Mouse (Mus musculus) stomach, embryonic 14.5 days (tissue): ENCODE measurements around the gene Kif5c. TPM values are rescaled to one million over a fixed set of nuclear protein-coding genes. Genes with fewer than 3 reads are reported as not detected.

Experiments used
- ATAC-seq: fragments of 200-750 bp; cut with Nextera tagmentation; 2 replicates; pipeline ENCODE4 v1.8.0; 2017; ENCODE audit warnings: low read depth, moderate TSS enrichment; ENCODE audit not compliant: insufficient number of reproducible peaks, insufficient read depth, low FRiP score
- H3K27ac ChIP-seq: fragments of 300-500 bp; sonication (generic); 2 replicates; pipeline ENCODE4 v1.5.1; 2014; ENCODE audit warnings: mild to moderate bottlenecking, low read length, moderate library complexity, mixed read lengths
- H3K27me3 ChIP-seq: fragments of 300-500 bp; sonication (generic); 2 replicates; pipeline ENCODE4 v1.6.1; 2014; ENCODE audit warnings: low read length, control low read depth, mixed read lengths; ENCODE audit not compliant: control insufficient read depth, insufficient read depth
- H3K36me3 ChIP-seq: fragments of 300-500 bp; sonication (generic); 2 replicates; pipeline ENCODE4 v1.6.1; 2014; ENCODE audit warnings: mild to moderate bottlenecking, control low read depth, low read length, moderate library complexity, mixed read lengths; ENCODE audit not compliant: control insufficient read depth, insufficient read depth
- H3K4me1 ChIP-seq: fragments of 300-500 bp; sonication (generic); 2 replicates; pipeline ENCODE4 v1.6.1; 2014; ENCODE audit warnings: low read length, control low read depth, mixed read lengths; ENCODE audit not compliant: control insufficient read depth, insufficient read depth
- H3K4me2 ChIP-seq: fragments of 300-500 bp; sonication (generic); replicated peaks from 2 replicates; pipeline ENCODE4 v1.6.1; 2014; ENCODE audit warnings: low read depth, low read length, control low read depth
- H3K4me3 ChIP-seq: fragments of 300-500 bp; sonication (generic); 2 replicates; pipeline ENCODE4 v1.5.1; 2014; ENCODE audit warnings: low read depth, low read length, control low read depth
- H3K9ac ChIP-seq: fragments of 300-500 bp; sonication (generic); replicated peaks from 2 replicates; pipeline ENCODE4 v1.6.1; 2014; ENCODE audit warnings: low read depth, mild to moderate bottlenecking, control low read depth, low read length, moderate library complexity, mixed read lengths
- H3K9me3 ChIP-seq: fragments of 300-500 bp; sonication (generic); 2 replicates; pipeline ENCODE4 v1.6.1; 2016; ENCODE audit warnings: low read depth, low read length, control low read depth; ENCODE audit not compliant: control insufficient read depth
- WGBS: fragments of 180-500 bp; shearing (Covaris S2); extraction: QIAGEN DNeasy Blood & Tissue Kit; methylation state at CpG from one replicate; pipeline ENCODE4 v1.1.7; 2014; 5-methylcytosine and 5-hydroxymethylcytosine counted together
- polyA plus RNA-seq: library from polyadenylated mRNA; unstranded; fragments of >200 nt; fragmentation: Nextera tagmentation; extraction: Ambion mirVana; gene quantifications from 2 replicates; pipeline ENCODE4 v1.2.1, GENCODE M21; 2014

The Kif5c gene
- polyA plus RNA-seq, 1 experiment from 2014 or later = 11.6 TPM

- Histone ChIP-seq H3K4me3 (no peak overlapping the region), H3K4me1 (no peaks in the 10 kb centered on the region), H3K9me3 (no peaks in the 10 kb centered on the region), H3K27me3 (no peaks in the 10 kb centered on the region), H3K9ac (no peak overlapping the region), H3K4me2 (no peak overlapping the region), H3K27ac (no peak overlapping the region), H3K36me3 (no peaks in the 10 kb centered on the region)
- no peak for ATAC-seq
These were observed 42.2 kb downstream of the Kif5c start for GRCm38 (mm10) chr2:49661348-49661747.

GRCm38 (mm10) chr2:49661872-49662271 is 42.8 kb downstream of the Kif5c start:
- WGBS = 72% methylated on average over 3 of the region's 3 CpGs
- Histone ChIP-seq H3K9ac (no peak overlapping the region), H3K27me3 (no peaks in the 10 kb centered on the region), H3K4me1 (no peaks in the 10 kb centered on the region), H3K4me3 (no peak overlapping the region), H3K27ac (no peak overlapping the region), H3K9me3 (no peaks in the 10 kb centered on the region), H3K36me3 (no peaks in the 10 kb centered on the region), H3K4me2 (no peak overlapping the region)
- no peak for ATAC-seq

GRCm38 (mm10) chr2:49671753-49672500 is 52.8 kb downstream of the Kif5c start:
- no peak for ATAC-seq
- no peak overlapping the region for H3K9ac ChIP-seq
- H3K27ac ChIP-seq = no peak overlapping the region
- no peak overlapping the region for H3K4me3 ChIP-seq
- H3K36me3 ChIP-seq = no peaks in the 10 kb centered on the region
- H3K9me3 ChIP-seq = no peaks in the 10 kb centered on the region
- no peaks in the 10 kb centered on the region for H3K27me3 ChIP-seq
- no peaks in the 10 kb centered on the region for H3K4me1 ChIP-seq
- WGBS = 80% methylated on average over 12 of the region's 12 CpGs
- no peak overlapping the region for H3K4me2 ChIP-seq

GRCm38 (mm10) chr2:49672501-49672874 is 53.4 kb downstream of the Kif5c start:
- 81% methylated on average over 7 of the region's 7 CpGs for WGBS
- Histone ChIP-seq H3K4me2 (no peak overlapping the region), H3K9me3 (no peaks in the 10 kb centered on the region), H3K4me3 (no peak overlapping the region), H3K4me1 (no peaks in the 10 kb centered on the region), H3K9ac (no peak overlapping the region), H3K27me3 (no peaks in the 10 kb centered on the region), H3K36me3 (no peaks in the 10 kb centered on the region), H3K27ac (no peak overlapping the region)
- ATAC-seq = no peak

- H3K9ac ChIP-seq = no peak overlapping the region
- 86% methylated on average over 12 of the region's 12 CpGs for WGBS
- no peaks in the 10 kb centered on the region for H3K27me3 ChIP-seq
- no peak overlapping the region for H3K27ac ChIP-seq
- ATAC-seq = no peak
- no peak overlapping the region for H3K4me2 ChIP-seq
- H3K36me3 ChIP-seq = no peaks in the 10 kb centered on the region
- H3K4me3 ChIP-seq = no peak overlapping the region
- H3K4me1 ChIP-seq = no peaks in the 10 kb centered on the region
- no peaks in the 10 kb centered on the region for H3K9me3 ChIP-seq
These were observed 56.9 kb downstream of the Kif5c start for GRCm38 (mm10) chr2:49676020-49676419.

- Histone ChIP-seq H3K4me1 (no peaks in the 10 kb centered on the region), H3K36me3 (no peaks in the 10 kb centered on the region), H3K27ac (no peak overlapping the region), H3K4me2 (no peak overlapping the region), H3K4me3 (no peak overlapping the region), H3K9ac (no peak overlapping the region), H3K9me3 (no peaks in the 10 kb centered on the region), H3K27me3 (no peaks in the 10 kb centered on the region)
- 62% methylated on average over 7 of the region's 7 CpGs for WGBS
- no peak for ATAC-seq
These were observed 59.3 kb downstream of the Kif5c start for GRCm38 (mm10) chr2:49678386-49678785.

GRCm38 (mm10) chr2:49679135-49679964 is 60.3 kb downstream of the Kif5c start:
- ATAC-seq = no peak
- H3K27ac ChIP-seq = no peak overlapping the region
- H3K4me1 ChIP-seq = no peaks in the 10 kb centered on the region
- H3K4me2 ChIP-seq = no peak overlapping the region
- no peak overlapping the region for H3K4me3 ChIP-seq
- no peak overlapping the region for H3K9ac ChIP-seq
- WGBS = 79% methylated on average over 16 of the region's 16 CpGs
- no peaks in the 10 kb centered on the region for H3K27me3 ChIP-seq
- H3K9me3 ChIP-seq = no peaks in the 10 kb centered on the region
- H3K36me3 ChIP-seq = no peaks in the 10 kb centered on the region

- Histone ChIP-seq H3K36me3 (no peaks in the 10 kb centered on the region), H3K27ac (no peak overlapping the region), H3K27me3 (no peaks in the 10 kb centered on the region), H3K9ac (no peak overlapping the region), H3K4me3 (no peak overlapping the region), H3K4me2 (no peak overlapping the region), H3K9me3 (no peaks in the 10 kb centered on the region), H3K4me1 (no peaks in the 10 kb centered on the region)
- 85% methylated on average over 6 of the region's 6 CpGs for WGBS
- ATAC-seq = no peak
These were observed 63.7 kb downstream of the Kif5c start for GRCm38 (mm10) chr2:49682754-49683153.
